Mouse (Mus musculus): ENCODE data around the gene Adam30. TPM values are rescaled to one million over a fixed set of nuclear protein-coding genes. Genes with fewer than 3 reads are reported as not detected.

Gene Adam30
- polyA plus RNA-seq, 1 experiment from 2014 or later, result not detected

GRCm38 (mm10) chr3:98203282-98203681, 42.9 kb downstream of the Adam30 start:
- DNase-seq (ENCODE audit: low spot score) (no peak), ATAC-seq (ENCODE audit: low FRiP score) (no peak)
- H3K4me3 ChIP-seq (ENCODE audit: low read depth, low read length), result no peak overlapping the region

GRCm38 (mm10) chr3:98206977-98207376, 46.5 kb downstream of the Adam30 start:
- ATAC-seq (ENCODE audit: low FRiP score), result no peak
- no peak overlapping the region for H3K4me3 ChIP-seq (ENCODE audit: low read depth, low read length)

More at GRCm38 (mm10) chr3:98203282-98203681, 42.9 kb downstream of the Adam30 start:
- Histone ChIP-seq H3K27ac (ENCODE audit: low read depth, low read length) (no peak overlapping the region), H3K27me3 (ENCODE audit: control insufficient read depth, insufficient read depth, low read length) (no peaks in the 10 kb centered on the region), H3K4me2 (replicated peaks; ENCODE audit: low read depth, low read length) (no peak overlapping the region), H3K9ac (ENCODE audit: low read depth, low read length) (no peak overlapping the region), H3K9me3 (ENCODE audit: control insufficient read depth, low read length) (no peaks in the 10 kb centered on the region), H3K36me3 (ENCODE audit: control insufficient read depth, insufficient read depth, low read length) (no peaks in the 10 kb centered on the region), H3K4me1 (replicated peaks; ENCODE audit: control insufficient read depth, insufficient read depth, low read length) (no peaks in the 10 kb centered on the region)
- WGBS, result 81% methylated on average over 5 of the region's 5 CpGs

GRCm38 (mm10) chr3:98209161-98209560, 48.7 kb downstream of the Adam30 start:
- H3K9ac ChIP-seq (ENCODE audit: low read depth, low read length), result no peak overlapping the region
- H3K27me3 ChIP-seq (ENCODE audit: control insufficient read depth, insufficient read depth, low read length), result no peaks in the 10 kb centered on the region
- no peak overlapping the region for H3K4me2 ChIP-seq (replicated peaks; ENCODE audit: low read depth, low read length)
- no peaks in the 10 kb centered on the region for H3K36me3 ChIP-seq (ENCODE audit: control insufficient read depth, insufficient read depth, low read length)
- DNase-seq (ENCODE audit: low spot score) (no peak), ATAC-seq (ENCODE audit: low FRiP score) (no peak)
- 85% methylated on average over 4 of the region's 4 CpGs for WGBS
- no peak overlapping the region for H3K4me3 ChIP-seq (ENCODE audit: low read depth, low read length)
- H3K9me3 ChIP-seq (ENCODE audit: control insufficient read depth, low read length), result no peaks in the 10 kb centered on the region
- H3K27ac ChIP-seq (ENCODE audit: low read depth, low read length), result no peak overlapping the region
- no peaks in the 10 kb centered on the region for H3K4me1 ChIP-seq (replicated peaks; ENCODE audit: control insufficient read depth, insufficient read depth, low read length)

More at GRCm38 (mm10) chr3:98206977-98207376, 46.5 kb downstream of the Adam30 start:
- no peaks in the 10 kb centered on the region for H3K27me3 ChIP-seq (ENCODE audit: control insufficient read depth, insufficient read depth, low read length)
- WGBS, result 61% methylated on average over 3 of the region's 3 CpGs
- H3K9me3 ChIP-seq (ENCODE audit: control insufficient read depth, low read length), result no peaks in the 10 kb centered on the region
- H3K27ac ChIP-seq (ENCODE audit: low read depth, low read length), result no peak overlapping the region
- no peaks in the 10 kb centered on the region for H3K36me3 ChIP-seq (ENCODE audit: control insufficient read depth, insufficient read depth, low read length)
- H3K4me2 ChIP-seq (replicated peaks; ENCODE audit: low read depth, low read length), result no peak overlapping the region
- DNase-seq (ENCODE audit: low spot score), result no peak
- no peak overlapping the region for H3K9ac ChIP-seq (ENCODE audit: low read depth, low read length)
- H3K4me1 ChIP-seq (replicated peaks; ENCODE audit: control insufficient read depth, insufficient read depth, low read length), result no peaks in the 10 kb centered on the region

GRCm38 (mm10) chr3:98210860-98211259, 50.4 kb downstream of the Adam30 start:
- Histone ChIP-seq H3K27me3 (ENCODE audit: control insufficient read depth, insufficient read depth, low read length) (no peaks in the 10 kb centered on the region), H3K4me1 (replicated peaks; ENCODE audit: control insufficient read depth, insufficient read depth, low read length) (no peaks in the 10 kb centered on the region), H3K4me3 (ENCODE audit: low read depth, low read length) (no peak overlapping the region), H3K9me3 (ENCODE audit: control insufficient read depth, low read length) (no peaks in the 10 kb centered on the region), H3K27ac (ENCODE audit: low read depth, low read length) (no peak overlapping the region), H3K4me2 (replicated peaks; ENCODE audit: low read depth, low read length) (no peak overlapping the region), H3K9ac (ENCODE audit: low read depth, low read length) (no peak overlapping the region), H3K36me3 (ENCODE audit: control insufficient read depth, insufficient read depth, low read length) (no peaks in the 10 kb centered on the region)
- DNase-seq (ENCODE audit: low spot score) (no peak), ATAC-seq (ENCODE audit: low FRiP score) (no peak)
- WGBS, result 78% methylated on average over 10 of the region's 10 CpGs

DNA sequence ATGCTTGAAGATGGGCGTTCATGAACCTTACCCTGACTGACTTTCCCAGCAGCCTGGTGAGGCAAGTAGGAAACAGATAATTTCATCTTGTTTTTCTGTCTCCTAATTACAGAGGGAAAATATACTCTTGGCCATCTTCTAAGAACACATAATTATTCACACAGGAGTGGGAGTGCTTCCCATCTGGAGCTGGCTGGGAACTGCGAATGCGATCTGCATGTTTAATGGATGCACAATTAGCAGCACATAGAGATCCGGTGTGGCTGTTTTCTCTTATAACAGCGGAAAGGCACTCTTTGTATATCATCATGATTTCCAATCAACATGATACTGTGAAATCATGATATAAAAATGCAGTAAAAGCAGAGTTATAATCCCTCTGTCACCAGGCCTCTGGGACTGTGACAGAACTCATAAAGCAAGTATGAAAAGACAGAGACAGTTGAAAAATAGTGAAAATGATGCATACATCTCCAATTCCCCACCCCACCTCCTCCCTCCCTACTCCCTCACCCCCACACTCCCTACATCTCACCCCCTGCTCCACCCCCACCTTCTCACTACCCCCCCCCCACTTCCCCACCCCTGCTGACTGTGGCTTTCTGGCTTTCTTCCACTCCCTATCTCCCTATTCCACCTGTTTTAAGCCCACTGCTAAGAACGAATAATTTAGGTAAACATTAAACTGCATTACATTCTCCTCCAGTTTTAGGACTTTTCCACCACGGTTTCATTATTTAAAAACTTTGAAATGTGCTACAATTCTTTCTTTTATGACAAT, 51.1 kb downstream of the Adam30 start:
- H3K9me3 ChIP-seq (ENCODE audit: control insufficient read depth, low read length), result no peaks in the 10 kb centered on the region
- H3K9ac ChIP-seq (ENCODE audit: low read depth, low read length), result no peak overlapping the region
- no peaks in the 10 kb centered on the region for H3K4me1 ChIP-seq (replicated peaks; ENCODE audit: control insufficient read depth, insufficient read depth, low read length)
- no peak overlapping the region for H3K4me3 ChIP-seq (ENCODE audit: low read depth, low read length)
- DNase-seq (ENCODE audit: low spot score) (no peak), ATAC-seq (ENCODE audit: low FRiP score) (no peak)
- 72% methylated on average over 7 of the region's 7 CpGs for WGBS
- no peaks in the 10 kb centered on the region for H3K36me3 ChIP-seq (ENCODE audit: control insufficient read depth, insufficient read depth, low read length)
- H3K27me3 ChIP-seq (ENCODE audit: control insufficient read depth, insufficient read depth, low read length), result no peaks in the 10 kb centered on the region
- H3K27ac ChIP-seq (ENCODE audit: low read depth, low read length), result no peak overlapping the region
- no peak overlapping the region for H3K4me2 ChIP-seq (replicated peaks; ENCODE audit: low read depth, low read length)

Other genes with a start within 250 kb of the Adam30 start
- gene Notch2, start 147.1 kb upstream of the Adam30 start, polyA plus RNA-seq (2014; fragmentation: Nextera tagmentation; extraction: Ambion mirVana), result 16.7 and 20.8 TPM in 2 replicates
- gene Reg4, start 61.5 kb downstream of the Adam30 start, polyA plus RNA-seq (2014; fragmentation: Nextera tagmentation; extraction: Ambion mirVana), result not detected in 2 replicates
- 2.9 and 5.2 TPM in 2 replicates for gene Hmgcs2, start 119.8 kb downstream of the Adam30 start, polyA plus RNA-seq (2014; fragmentation: Nextera tagmentation; extraction: Ambion mirVana)
- gene Phgdh, start 179.4 kb downstream of the Adam30 start, polyA plus RNA-seq (2014; fragmentation: Nextera tagmentation; extraction: Ambion mirVana), result 311 and 319 TPM in 2 replicates
- 12.2 and 15.5 TPM in 2 replicates for gene Zfp697, start 221.8 kb downstream of the Adam30 start, polyA plus RNA-seq (2014; fragmentation: Nextera tagmentation; extraction: Ambion mirVana)

Measured in hindbrain, embryonic 11.5 days (tissue).